Mouse (Mus musculus): ENCODE results near the gene Gm11564. TPM values are rescaled to one million over a fixed set of nuclear protein-coding genes. Genes with fewer than 3 reads are reported as not detected.
A peak's percentile ranks its signal among the peaks of the same experiment; 100 is the strongest.
"Not testable (repeated sequence)": the region's sequence is repeated elsewhere in the genome, so short reads cannot be mapped to it uniquely, and the experiment has no call there.

Gene Gm11564
- polyA plus RNA-seq (2014; fragmentation: Nextera tagmentation; extraction: Ambion mirVana) = not detected in 2 replicates

- not testable (repeated sequence) for H3K36me3 ChIP-seq (ENCODE audit: control insufficient read depth, insufficient read depth, low read length); H3K27ac ChIP-seq (ENCODE audit: low read depth, low read length); H3K4me2 ChIP-seq (ENCODE audit: low read length); DNase-seq (ENCODE audit: low spot score); H3K9me3 ChIP-seq (replicated peaks; ENCODE audit: control insufficient read depth, low read length); H3K9ac ChIP-seq (ENCODE audit: low read length); H3K4me1 ChIP-seq (ENCODE audit: control insufficient read depth, insufficient read depth, low read length); H3K27me3 ChIP-seq (replicated peaks; ENCODE audit: control insufficient read depth, insufficient read depth, low read length); H3K4me3 ChIP-seq (ENCODE audit: low read depth, low read length); ATAC-seq
- WGBS = 84% methylated on average over 2 of the region's 2 CpGs
These were observed at the start of gene Gm11564 for GRCm38 (mm10) chr11:99815566-99815965. Gene Gm11564, minus strand, starts transcription at chr11:99815666.

GRCm38 (mm10) chr11:99864176-99864575 lies 48.7 kb upstream of the Gm11564 start, which contains the start of gene Gm11559:
Gene Gm11559, plus strand, starts transcription at chr11:99864476.
- H3K4me1 ChIP-seq (ENCODE audit: control insufficient read depth, insufficient read depth, low read length); H3K9me3 ChIP-seq (replicated peaks; ENCODE audit: control insufficient read depth, low read length); H3K4me3 ChIP-seq (ENCODE audit: low read depth, low read length); H3K4me2 ChIP-seq (ENCODE audit: low read length); H3K9ac ChIP-seq (ENCODE audit: low read length); DNase-seq (ENCODE audit: low spot score); H3K27ac ChIP-seq (ENCODE audit: low read depth, low read length); H3K36me3 ChIP-seq (ENCODE audit: control insufficient read depth, insufficient read depth, low read length); ATAC-seq; H3K27me3 ChIP-seq (replicated peaks; ENCODE audit: control insufficient read depth, insufficient read depth, low read length): not testable (repeated sequence)
- 53% methylated on average over 1 of the region's 1 CpGs for WGBS

GRCm38 (mm10) chr11:99858761-99859160 lies 43.3 kb upstream of the Gm11564 start:
- no peak overlapping the region for H3K27ac ChIP-seq (ENCODE audit: low read depth, low read length)
- H3K36me3 ChIP-seq (ENCODE audit: control insufficient read depth, insufficient read depth, low read length) = no peaks in the 10 kb centered on the region
- H3K4me2 ChIP-seq (ENCODE audit: low read length) = no peak overlapping the region
- H3K9ac ChIP-seq (ENCODE audit: low read length) = no peak overlapping the region
- WGBS = 60% methylated on average over 2 of the region's 2 CpGs
- H3K27me3 ChIP-seq (replicated peaks; ENCODE audit: control insufficient read depth, insufficient read depth, low read length) = no peaks in the 10 kb centered on the region
- ATAC-seq = no peak
- no peaks in the 10 kb centered on the region for H3K4me1 ChIP-seq (ENCODE audit: control insufficient read depth, insufficient read depth, low read length)
- DNase-seq (ENCODE audit: low spot score) = no peak
- H3K4me3 ChIP-seq (ENCODE audit: low read depth, low read length) = no peak overlapping the region
- no peaks in the 10 kb centered on the region for H3K9me3 ChIP-seq (replicated peaks; ENCODE audit: control insufficient read depth, low read length)

GRCm38 (mm10) chr11:99857617-99858016 lies 42.2 kb upstream of the Gm11564 start, which contains the start of gene Gm11568:
Gene Gm11568, plus strand, starts transcription at chr11:99857917.
- no peaks in the 10 kb centered on the region for H3K9me3 ChIP-seq (replicated peaks; ENCODE audit: control insufficient read depth, low read length)
- H3K36me3 ChIP-seq (ENCODE audit: control insufficient read depth, insufficient read depth, low read length) = no peaks in the 10 kb centered on the region
- H3K27ac ChIP-seq (ENCODE audit: low read depth, low read length) = no peak within 1 kb of the TSS
- H3K27me3 ChIP-seq (replicated peaks; ENCODE audit: control insufficient read depth, insufficient read depth, low read length) = no peaks in the 10 kb centered on the region
- no peak within 1 kb of the TSS for H3K4me3 ChIP-seq (ENCODE audit: low read depth, low read length)
- ATAC-seq (no peak), DNase-seq (ENCODE audit: low spot score) (no peak)
- H3K9ac ChIP-seq (ENCODE audit: low read length) = no peak within 1 kb of the TSS
- H3K4me1 ChIP-seq (ENCODE audit: control insufficient read depth, insufficient read depth, low read length) = no peaks in the 10 kb centered on the region
- 87% methylated on average over 2 of the region's 2 CpGs for WGBS
- H3K4me2 ChIP-seq (ENCODE audit: low read length) = no peak within 1 kb of the TSS

GRCm38 (mm10) chr11:99854121-99854520 lies 38.7 kb upstream of the Gm11564 start:
- ATAC-seq = no peak
- peak; percentile 60 for DNase-seq (ENCODE audit: low spot score)
- Histone ChIP-seq H3K4me1 (ENCODE audit: control insufficient read depth, insufficient read depth, low read length) (no peaks in the 10 kb centered on the region), H3K27ac (ENCODE audit: low read depth, low read length) (no peak overlapping the region), H3K9me3 (replicated peaks; ENCODE audit: control insufficient read depth, low read length) (no peaks in the 10 kb centered on the region), H3K27me3 (replicated peaks; ENCODE audit: control insufficient read depth, insufficient read depth, low read length) (no peaks in the 10 kb centered on the region), H3K36me3 (ENCODE audit: control insufficient read depth, insufficient read depth, low read length) (no peaks in the 10 kb centered on the region), H3K9ac (ENCODE audit: low read length) (no peak overlapping the region), H3K4me3 (ENCODE audit: low read depth, low read length) (no peak overlapping the region), H3K4me2 (ENCODE audit: low read length) (no peak overlapping the region)
- WGBS = 55% methylated on average over 3 of the region's 3 CpGs

GRCm38 (mm10) chr11:99851508-99851907 lies 36.0 kb upstream of the Gm11564 start, which contains the start of gene Krtap4-16:
Gene Krtap4-16, minus strand, starts transcription at chr11:99851608.
- Histone ChIP-seq H3K36me3 (ENCODE audit: control insufficient read depth, insufficient read depth, low read length) (no peaks in the 10 kb centered on the region), H3K9ac (ENCODE audit: low read length) (no peak within 1 kb of the TSS), H3K4me2 (ENCODE audit: low read length) (no peak within 1 kb of the TSS), H3K9me3 (replicated peaks; ENCODE audit: control insufficient read depth, low read length) (no peaks in the 10 kb centered on the region), H3K27ac (ENCODE audit: low read depth, low read length) (no peak within 1 kb of the TSS), H3K4me1 (ENCODE audit: control insufficient read depth, insufficient read depth, low read length) (no peaks in the 10 kb centered on the region), H3K27me3 (replicated peaks; ENCODE audit: control insufficient read depth, insufficient read depth, low read length) (no peaks in the 10 kb centered on the region), H3K4me3 (ENCODE audit: low read depth, low read length) (no peak within 1 kb of the TSS)
- ATAC-seq (no peak), DNase-seq (ENCODE audit: low spot score) (no peak)

- Histone ChIP-seq H3K9me3 (replicated peaks; ENCODE audit: control insufficient read depth, low read length) (no peaks in the 10 kb centered on the region), H3K9ac (ENCODE audit: low read length) (no peak overlapping the region), H3K4me2 (ENCODE audit: low read length) (no peak overlapping the region), H3K4me3 (ENCODE audit: low read depth, low read length) (no peak overlapping the region), H3K36me3 (ENCODE audit: control insufficient read depth, insufficient read depth, low read length) (no peaks in the 10 kb centered on the region), H3K27me3 (replicated peaks; ENCODE audit: control insufficient read depth, insufficient read depth, low read length) (no peaks in the 10 kb centered on the region), H3K27ac (ENCODE audit: low read depth, low read length) (no peak overlapping the region), H3K4me1 (ENCODE audit: control insufficient read depth, insufficient read depth, low read length) (no peaks in the 10 kb centered on the region)
- DNase-seq (ENCODE audit: low spot score) (no peak), ATAC-seq (no peak)
- WGBS = 87% methylated on average over 2 of the region's 2 CpGs
These were observed 31.3 kb upstream of the Gm11564 start for GRCm38 (mm10) chr11:99846746-99847145.

- no peak for ATAC-seq
- Histone ChIP-seq H3K9ac (ENCODE audit: low read length) (no peak overlapping the region), H3K36me3 (ENCODE audit: control insufficient read depth, insufficient read depth, low read length) (no peaks in the 10 kb centered on the region), H3K4me3 (ENCODE audit: low read depth, low read length) (no peak overlapping the region), H3K4me2 (ENCODE audit: low read length) (no peak overlapping the region), H3K27me3 (replicated peaks; ENCODE audit: control insufficient read depth, insufficient read depth, low read length) (no peaks in the 10 kb centered on the region), H3K4me1 (ENCODE audit: control insufficient read depth, insufficient read depth, low read length) (no peaks in the 10 kb centered on the region), H3K27ac (ENCODE audit: low read depth, low read length) (no peak overlapping the region), H3K9me3 (replicated peaks; ENCODE audit: control insufficient read depth, low read length) (no peaks in the 10 kb centered on the region)
- 12% methylated on average over 1 of the region's 1 CpGs for WGBS
- DNase-seq (ENCODE audit: low spot score) = peak; percentile 1
These were observed 26.7 kb upstream of the Gm11564 start for GRCm38 (mm10) chr11:99842185-99842584.

GRCm38 (mm10) chr11:99837966-99838365 lies 22.5 kb upstream of the Gm11564 start, which contains the start of gene 2300003K06Rik:
Gene 2300003K06Rik, minus strand, starts transcription at chr11:99838066.
- Histone ChIP-seq H3K4me1 (ENCODE audit: control insufficient read depth, insufficient read depth, low read length) (no peaks in the 10 kb centered on the region), H3K27ac (ENCODE audit: low read depth, low read length) (no peak within 1 kb of the TSS), H3K27me3 (replicated peaks; ENCODE audit: control insufficient read depth, insufficient read depth, low read length) (no peaks in the 10 kb centered on the region), H3K9me3 (replicated peaks; ENCODE audit: control insufficient read depth, low read length) (no peaks in the 10 kb centered on the region), H3K4me3 (ENCODE audit: low read depth, low read length) (no peak within 1 kb of the TSS), H3K9ac (ENCODE audit: low read length) (no peak within 1 kb of the TSS), H3K4me2 (ENCODE audit: low read length) (no peak within 1 kb of the TSS), H3K36me3 (ENCODE audit: control insufficient read depth, insufficient read depth, low read length) (no peaks in the 10 kb centered on the region)
- ATAC-seq = no peak
- no peak for DNase-seq (ENCODE audit: low spot score)
- WGBS = 75% methylated on average over 1 of the region's 1 CpGs

Data from forebrain, embryonic 14.5 days (tissue).